Mouse (Mus musculus): Measurements from ENCODE around the gene Ifngr1. TPM values are rescaled to one million over a fixed set of nuclear protein-coding genes. Genes with fewer than 3 reads are reported as not detected.
"Not testable (repeated sequence)": the region's sequence is repeated elsewhere in the genome, so short reads cannot be mapped to it uniquely, and the experiment has no call there.

Gene Ifngr1
- polyA plus RNA-seq, 1 experiment, result 19.7 TPM

DNA sequence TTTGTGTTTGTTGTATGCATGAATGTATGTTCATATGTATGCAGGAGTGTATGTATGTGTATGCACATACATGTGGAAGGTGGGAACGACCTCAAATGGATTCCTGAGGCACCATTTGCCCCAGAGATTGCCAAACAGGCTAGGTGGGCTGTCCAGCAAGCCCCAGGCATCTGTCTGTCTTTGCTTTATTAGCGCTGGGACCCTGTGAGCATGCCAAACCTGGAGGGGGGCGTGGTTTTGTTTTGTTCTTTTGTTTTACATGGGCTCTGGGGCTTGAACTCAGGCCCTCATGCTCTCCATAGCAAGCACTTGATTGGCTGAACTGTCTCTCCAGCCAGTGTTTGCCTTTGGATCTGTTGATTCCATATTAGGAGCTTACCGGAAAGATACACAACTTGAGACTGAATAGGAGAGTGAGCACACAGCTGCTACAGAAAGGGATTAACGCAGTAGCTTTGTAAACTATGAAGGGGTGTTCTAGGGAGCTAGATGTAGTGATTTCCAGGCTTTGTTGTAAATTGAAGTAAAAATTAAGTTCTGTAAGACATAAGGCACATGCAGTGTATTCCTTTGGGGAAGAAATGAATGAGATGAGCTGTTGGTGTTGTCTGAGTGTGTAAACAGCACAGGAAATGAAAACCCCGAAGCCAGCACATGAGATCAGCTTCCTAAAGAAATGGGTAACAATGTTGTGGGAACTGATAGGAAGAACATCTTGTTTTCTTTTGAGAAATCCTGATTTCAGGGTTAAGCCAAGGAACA, 7.8 kb downstream of the Ifngr1 start:
- no peak for TF ChIP-seq CTCF (IDR thresholded peaks at IDR 0.05; ENCODE audit: extremely low read depth, insufficient read depth, low read length)
- no peak for TF ChIP-seq POLR2A (IDR thresholded peaks at IDR 0.05; ENCODE audit: extremely low read depth, insufficient read depth, low read length)
- peaks cover 3% of the 10 kb centered on the region; the same call in 1 of the 2 replicates for H3K4me1 ChIP-seq (ENCODE audit: control insufficient read depth, insufficient read depth, low read length)
- no peak overlapping the region for H3K27ac ChIP-seq (ENCODE audit: insufficient read depth, low read length)
- H3K4me3 ChIP-seq (ENCODE audit: insufficient read depth, low read length), result no peak overlapping the region

DNA sequence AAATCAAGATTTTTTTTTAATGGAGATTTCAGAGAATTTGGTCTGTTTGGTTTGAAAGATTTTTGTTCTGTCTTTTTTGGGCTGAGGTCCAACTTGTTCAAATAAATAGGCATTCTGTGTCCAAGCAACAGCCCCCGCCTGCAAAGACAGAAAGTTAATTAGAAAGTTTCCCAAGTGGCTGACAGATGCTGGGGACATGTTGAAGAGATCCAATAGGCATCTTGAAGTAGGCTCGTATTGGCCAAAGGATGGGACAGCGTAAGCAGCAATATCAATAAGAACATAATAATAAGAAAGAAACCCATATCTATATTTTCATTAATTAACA, 8.3 kb downstream of the Ifngr1 start:
- Histone ChIP-seq H3K27ac (ENCODE audit: insufficient read depth, low read length) (no peak overlapping the region), H3K4me3 (ENCODE audit: insufficient read depth, low read length) (no peak overlapping the region), H3K4me1 (ENCODE audit: control insufficient read depth, insufficient read depth, low read length) (peaks cover 3% of the 10 kb centered on the region; the same call in 1 of the 2 replicates)
- TF ChIP-seq CTCF (IDR thresholded peaks at IDR 0.05; ENCODE audit: extremely low read depth, insufficient read depth, low read length) (no peak), POLR2A (IDR thresholded peaks at IDR 0.05; ENCODE audit: extremely low read depth, insufficient read depth, low read length) (no peak)

DNA sequence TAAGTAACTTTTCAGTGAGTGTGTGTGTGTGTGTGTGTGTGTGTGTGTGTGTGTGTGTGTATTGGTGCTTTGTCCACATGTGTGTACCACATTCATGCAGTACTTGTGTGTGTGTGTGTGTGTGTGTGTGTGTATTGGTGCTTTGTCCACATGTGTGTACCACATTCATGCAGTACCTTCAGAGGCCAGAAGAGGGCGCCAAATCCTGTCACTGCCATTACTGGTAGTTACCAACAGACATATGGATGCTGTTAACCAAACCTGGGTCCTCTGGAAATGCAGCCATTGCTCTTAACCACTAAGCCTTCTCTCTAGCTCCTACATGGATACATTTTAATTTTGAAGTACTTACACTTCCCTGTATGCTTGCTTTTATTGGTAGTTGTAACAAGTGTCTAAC, 9.8 kb downstream of the Ifngr1 start:
- H3K27ac ChIP-seq (ENCODE audit: insufficient read depth, low read length); H3K4me3 ChIP-seq (ENCODE audit: insufficient read depth, low read length); H3K4me1 ChIP-seq (ENCODE audit: control insufficient read depth, insufficient read depth, low read length): not testable (repeated sequence)
- TF ChIP-seq CTCF (IDR thresholded peaks at IDR 0.05; ENCODE audit: extremely low read depth, insufficient read depth, low read length), result peak; percentile 28; the same call in 1 of the 2 replicates

DNA sequence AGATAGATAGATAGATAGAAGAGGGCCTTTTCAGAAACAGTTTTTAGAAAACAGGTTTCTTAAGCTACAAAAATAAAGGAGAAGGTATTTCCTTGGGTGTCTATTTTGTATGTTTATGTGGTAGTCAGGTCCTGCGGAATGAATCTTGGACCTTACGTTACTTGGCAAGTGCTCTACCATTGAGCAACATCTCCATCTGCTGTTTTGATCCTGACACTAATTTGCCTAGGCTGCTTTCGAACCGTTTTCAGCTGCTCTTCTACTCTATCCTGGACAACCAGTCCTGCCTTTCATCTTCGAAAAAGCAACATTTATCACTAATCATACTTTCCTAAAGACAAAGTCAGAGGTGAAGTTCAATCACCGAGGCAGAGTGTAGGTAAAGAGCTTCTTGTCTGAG, 11.5 kb downstream of the Ifngr1 start:
- H3K27ac ChIP-seq (ENCODE audit: insufficient read depth, low read length), result no peak overlapping the region
- TF ChIP-seq POLR2A (IDR thresholded peaks at IDR 0.05; ENCODE audit: extremely low read depth, insufficient read depth, low read length), result no peak
- no peak for TF ChIP-seq CTCF (IDR thresholded peaks at IDR 0.05; ENCODE audit: extremely low read depth, insufficient read depth, low read length)

DNA sequence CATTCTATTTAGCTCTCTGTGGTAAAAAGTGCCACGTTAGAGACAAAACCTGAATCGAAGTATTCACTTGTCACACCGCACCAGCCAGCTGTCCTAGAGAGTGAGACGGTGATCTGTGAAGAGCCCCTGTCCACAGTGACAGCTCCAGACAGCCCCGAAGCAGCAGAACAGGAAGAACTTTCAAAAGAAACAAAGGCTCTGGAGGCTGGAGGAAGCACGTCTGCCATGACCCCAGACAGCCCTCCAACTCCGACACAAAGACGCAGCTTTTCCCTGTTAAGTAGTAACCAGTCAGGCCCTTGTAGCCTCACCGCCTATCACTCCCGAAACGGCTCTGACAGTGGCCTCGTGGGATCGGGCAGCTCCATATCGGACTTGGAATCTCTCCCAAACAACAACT, 17.4 kb downstream of the Ifngr1 start:
- no peak overlapping the region for H3K4me3 ChIP-seq (ENCODE audit: insufficient read depth, low read length)
- H3K4me1 ChIP-seq (ENCODE audit: control insufficient read depth, insufficient read depth, low read length), result no peaks in the 10 kb centered on the region
- TF ChIP-seq POLR2A (IDR thresholded peaks at IDR 0.05; ENCODE audit: extremely low read depth, insufficient read depth, low read length) (no peak), CTCF (IDR thresholded peaks at IDR 0.05; ENCODE audit: extremely low read depth, insufficient read depth, low read length) (no peak)
- H3K27ac ChIP-seq (ENCODE audit: insufficient read depth, low read length), result no peak overlapping the region

More for the DNA sequence above, 11.5 kb downstream of the Ifngr1 start:
- Histone ChIP-seq H3K4me3 (ENCODE audit: insufficient read depth, low read length) (no peak overlapping the region), H3K4me1 (ENCODE audit: control insufficient read depth, insufficient read depth, low read length) (no peaks in the 10 kb centered on the region)

DNA sequence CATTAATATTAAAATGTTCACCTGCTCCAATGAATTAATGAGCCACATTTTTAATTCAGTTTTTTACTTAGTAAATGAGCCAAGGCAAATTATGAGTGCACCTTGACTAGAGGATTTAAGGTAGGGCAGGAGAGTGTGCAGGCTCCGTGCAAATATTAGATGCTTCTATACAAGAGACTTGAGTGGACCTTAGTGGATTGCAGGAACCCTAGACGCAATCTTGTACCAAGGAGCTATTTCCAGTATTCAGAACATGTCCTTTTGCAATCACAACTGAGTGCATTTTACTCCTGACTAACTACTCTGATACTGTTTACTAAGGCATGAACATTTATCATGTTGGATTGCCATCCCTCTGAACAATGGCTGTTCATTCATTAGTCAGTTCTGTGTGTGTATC, 19.9 kb downstream of the Ifngr1 start:
- TF ChIP-seq POLR2A (IDR thresholded peaks at IDR 0.05; ENCODE audit: extremely low read depth, insufficient read depth, low read length), result no peak
- no peak for TF ChIP-seq CTCF (IDR thresholded peaks at IDR 0.05; ENCODE audit: extremely low read depth, insufficient read depth, low read length)
- Histone ChIP-seq H3K4me1 (ENCODE audit: control insufficient read depth, insufficient read depth, low read length) (no peaks in the 10 kb centered on the region), H3K4me3 (ENCODE audit: insufficient read depth, low read length) (no peak overlapping the region), H3K27ac (ENCODE audit: insufficient read depth, low read length) (no peak overlapping the region)

DNA sequence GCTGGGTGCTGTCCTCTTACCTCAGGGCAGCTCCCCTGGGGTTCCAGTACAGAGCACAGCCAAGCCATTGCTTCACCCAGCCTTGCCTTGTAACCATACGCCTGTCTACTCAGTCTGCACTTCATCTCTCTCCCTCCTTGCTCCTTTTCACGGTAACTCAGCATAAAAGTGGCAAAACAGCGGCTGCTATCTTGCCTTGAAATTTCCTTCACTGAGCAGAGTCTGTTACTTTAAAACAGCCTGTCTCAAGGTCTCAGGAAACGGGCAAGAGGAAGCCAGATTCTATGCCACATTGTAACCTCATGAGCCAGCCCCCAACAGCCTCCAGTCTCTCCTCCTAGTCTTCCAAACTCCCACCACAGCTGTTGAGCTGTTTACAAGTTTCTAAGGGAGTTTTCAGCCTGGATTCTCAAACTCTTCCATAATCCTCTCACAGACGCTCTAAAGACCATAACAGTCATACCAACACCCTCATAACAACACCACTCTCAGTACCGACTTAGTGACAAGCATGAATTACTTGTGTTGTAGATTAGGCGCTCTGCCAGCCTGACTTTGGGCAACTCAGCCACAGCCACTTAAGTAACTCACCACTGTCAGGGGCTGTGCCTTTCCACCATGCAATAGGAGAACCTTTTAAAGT, 21.5 kb downstream of the Ifngr1 start:
- H3K4me1 ChIP-seq (ENCODE audit: control insufficient read depth, insufficient read depth, low read length), result no peaks in the 10 kb centered on the region
- no peak for TF ChIP-seq CTCF (IDR thresholded peaks at IDR 0.05; ENCODE audit: extremely low read depth, insufficient read depth, low read length)
- no peak for TF ChIP-seq POLR2A (IDR thresholded peaks at IDR 0.05; ENCODE audit: extremely low read depth, insufficient read depth, low read length)
- no peak overlapping the region for H3K27ac ChIP-seq (ENCODE audit: insufficient read depth, low read length)
- no peak overlapping the region for H3K4me3 ChIP-seq (ENCODE audit: insufficient read depth, low read length)

DNA sequence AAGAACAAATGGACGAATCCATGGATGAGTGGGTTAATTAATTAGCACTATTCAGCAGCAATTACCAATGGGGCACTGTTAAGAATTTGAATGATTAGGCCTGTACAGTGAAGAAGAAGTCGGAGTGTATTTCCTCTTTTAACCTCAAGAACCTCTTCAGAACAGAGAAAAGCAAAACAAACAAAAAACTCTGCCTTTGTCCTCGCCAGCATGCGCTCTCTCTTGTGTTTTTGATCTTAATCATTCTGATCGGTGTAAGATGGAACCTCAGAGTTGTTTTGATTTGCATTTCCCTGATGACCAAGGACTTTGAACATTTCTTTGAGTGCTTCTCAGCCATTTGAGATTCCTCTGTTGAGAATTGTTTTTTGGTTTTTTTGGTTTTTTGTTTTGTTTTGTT, 28.0 kb downstream of the Ifngr1 start:
- no peak overlapping the region for H3K27ac ChIP-seq (ENCODE audit: insufficient read depth, low read length)
- TF ChIP-seq POLR2A (IDR thresholded peaks at IDR 0.05; ENCODE audit: extremely low read depth, insufficient read depth, low read length) (no peak), CTCF (IDR thresholded peaks at IDR 0.05; ENCODE audit: extremely low read depth, insufficient read depth, low read length) (no peak)
- H3K4me1 ChIP-seq (ENCODE audit: control insufficient read depth, insufficient read depth, low read length), result no peaks in the 10 kb centered on the region
- H3K4me3 ChIP-seq (ENCODE audit: insufficient read depth, low read length), result no peak overlapping the region

DNA sequence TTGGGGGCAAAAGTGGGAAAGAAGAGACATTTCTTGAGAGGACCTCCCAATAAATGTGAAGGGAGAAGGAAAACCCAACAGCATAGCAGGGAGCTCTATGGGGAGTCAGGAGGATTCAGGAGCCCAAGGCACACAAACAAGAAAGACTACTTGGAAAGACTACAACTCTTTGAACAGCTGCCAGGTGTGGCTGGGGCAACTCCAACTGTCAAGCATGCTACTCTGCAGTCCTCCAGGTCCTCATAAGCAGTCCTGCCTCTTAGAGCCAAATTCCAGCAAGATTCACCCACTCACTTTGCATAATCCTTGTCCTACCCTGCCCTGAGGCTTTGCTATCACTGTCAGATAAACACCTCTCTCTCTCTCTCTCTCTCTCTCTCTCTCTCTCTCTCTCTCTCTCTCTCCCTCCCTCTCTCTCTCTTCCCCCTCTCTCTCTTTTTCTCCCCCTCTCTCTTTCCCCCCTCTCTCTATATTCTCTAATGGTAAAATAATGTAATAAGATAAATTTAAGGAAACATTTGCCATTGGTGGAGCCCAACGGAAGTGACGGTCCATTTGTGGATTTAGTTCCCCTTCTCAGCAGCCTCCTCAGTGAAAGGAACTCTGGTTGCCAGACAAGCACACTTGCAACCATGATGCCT, 29.8 kb downstream of the Ifngr1 start, which contains the start of gene Il22ra2:
Gene Il22ra2, plus strand, starts transcription at position 591 of the 641 bp plus-strand sequence.
- Histone ChIP-seq H3K4me3 (ENCODE audit: insufficient read depth, low read length) (no peak within 1 kb of the TSS), H3K27ac (ENCODE audit: insufficient read depth, low read length) (no peak within 1 kb of the TSS), H3K4me1 (ENCODE audit: control insufficient read depth, insufficient read depth, low read length) (no peaks in the 10 kb centered on the region)
- TF ChIP-seq POLR2A (IDR thresholded peaks at IDR 0.05; ENCODE audit: extremely low read depth, insufficient read depth, low read length) (no peak), CTCF (IDR thresholded peaks at IDR 0.05; ENCODE audit: extremely low read depth, insufficient read depth, low read length) (no peak)

DNA sequence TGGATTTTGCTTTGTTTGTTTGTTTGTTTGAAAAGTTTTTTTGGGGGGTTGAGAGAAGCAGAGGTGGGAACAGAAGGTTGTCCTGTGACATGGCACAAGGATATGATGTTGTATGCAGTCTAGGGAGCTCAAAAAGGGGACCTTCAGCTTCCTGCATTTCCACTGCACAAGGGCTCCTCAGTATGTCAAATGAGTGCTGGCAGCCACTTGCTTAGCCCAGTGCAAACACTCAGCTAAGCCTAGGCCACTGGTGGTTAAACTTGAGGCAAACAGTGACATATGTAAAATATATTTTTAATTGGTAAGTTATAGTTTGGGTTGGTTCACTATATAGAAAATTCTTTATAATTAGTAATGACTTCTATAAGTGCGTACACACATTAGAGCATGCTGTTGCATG, 32.9 kb downstream of the Ifngr1 start:
- Histone ChIP-seq H3K27ac (ENCODE audit: insufficient read depth, low read length) (no peak overlapping the region), H3K4me1 (ENCODE audit: control insufficient read depth, insufficient read depth, low read length) (no peaks in the 10 kb centered on the region)
- no peak for TF ChIP-seq POLR2A (IDR thresholded peaks at IDR 0.05; ENCODE audit: extremely low read depth, insufficient read depth, low read length)
- TF ChIP-seq CTCF (IDR thresholded peaks at IDR 0.05; ENCODE audit: extremely low read depth, insufficient read depth, low read length), result no peak

More for the DNA sequence above, 32.9 kb downstream of the Ifngr1 start:
- no peak overlapping the region for H3K4me3 ChIP-seq (ENCODE audit: insufficient read depth, low read length)
